Mouse (Mus musculus) liver, postnatal 0 days (tissue): Measurements from ENCODE around the gene Ascc2. TPM values are rescaled to one million over a fixed set of nuclear protein-coding genes. Genes with fewer than 3 reads are reported as not detected.
A peak's percentile ranks its signal among the peaks of the same experiment; 100 is the strongest.

Experiments used
- ATAC-seq: fragments of 200-750 bp; cut with Nextera tagmentation; 2 replicates; pipeline ENCODE4 v1.8.0; 2017; ENCODE audit warnings: mild to moderate bottlenecking, moderate library complexity
- DNase-seq: peaks from one replicate; pipeline ENCODE4 v3.0.0-alpha.2; 2016
- H3K27ac ChIP-seq: fragments of 300-500 bp; sonication (generic); 2 replicates; pipeline ENCODE4 v1.5.1; 2014; ENCODE audit warnings: antibody characterized with exemption, moderate library complexity, mild to moderate bottlenecking, low read depth
- H3K27me3 ChIP-seq: fragments of 300-500 bp; sonication (generic); 2 replicates; pipeline ENCODE4 v1.6.1; 2014; ENCODE audit warnings: low read length, control low read depth, mixed read lengths; ENCODE audit not compliant: insufficient read depth
- H3K36me3 ChIP-seq: fragments of 300-500 bp; sonication (generic); replicated peaks from 2 replicates; pipeline ENCODE4 v1.6.1; 2014; ENCODE audit warnings: mild to moderate bottlenecking, control low read depth, low read length, moderate library complexity, mixed read lengths; ENCODE audit not compliant: insufficient read depth
- H3K4me1 ChIP-seq: fragments of 300-500 bp; sonication (generic); 2 replicates; pipeline ENCODE4 v1.6.1; 2014; ENCODE audit warnings: antibody characterized with exemption, mild to moderate bottlenecking, control low read depth; ENCODE audit not compliant: insufficient read depth
- H3K4me2 ChIP-seq: fragments of 300-500 bp; sonication (generic); 2 replicates; pipeline ENCODE4 v1.6.1; 2014; ENCODE audit warnings: low read depth, mild to moderate bottlenecking, low read length, moderate library complexity, mixed read lengths
- H3K4me3 ChIP-seq: fragments of 300-500 bp; sonication (generic); 2 replicates; pipeline ENCODE4 v1.5.1; 2014; ENCODE audit warnings: low read depth, low read length
- H3K9ac ChIP-seq: fragments of 300-500 bp; sonication (generic); replicated peaks from 2 replicates; pipeline ENCODE4 v1.6.1; 2014; ENCODE audit warnings: mild to moderate bottlenecking, moderate library complexity
- H3K9me3 ChIP-seq: fragments of 300-500 bp; sonication (generic); 2 replicates; pipeline ENCODE4 v1.6.1; 2016; ENCODE audit warnings: mild to moderate bottlenecking, control low read depth, low read length, mixed read lengths
- CTCF ChIP-seq: sonication (generic); IDR thresholded peaks from 2 replicates; pipeline ENCODE4 v1.5.1; 2016; ENCODE audit warnings: antibody characterized with exemption, low read depth
- EP300 ChIP-seq: IDR thresholded peaks from 2 replicates; pipeline ENCODE4 v1.6.1; 2016; ENCODE audit warnings: antibody characterized with exemption, low read depth, mild to moderate bottlenecking
- WGBS: fragments of 180-500 bp; shearing (Covaris S2); extraction: QIAGEN DNeasy Blood & Tissue Kit; methylation state at CpG from one replicate; pipeline ENCODE4 v1.1.7; 2014; ENCODE audit not compliant: insufficient replicate concordance; 5-methylcytosine and 5-hydroxymethylcytosine counted together
- polyA plus RNA-seq: library from polyadenylated mRNA; unstranded; fragments of >200 nt; fragmentation: Nextera tagmentation; extraction: Ambion mirVana; gene quantifications from 2 replicates; pipeline ENCODE4 v1.2.1, GENCODE M21; 2015

Gene Ascc2
- polyA plus RNA-seq, 1 experiment from 2014 or later, result 9.7 TPM

- no peak overlapping the region for H3K4me2 ChIP-seq
- 0 out of 2 replicates have a peak, but pooled peaks cover 4% of the 10 kb centered on the region for H3K4me1 ChIP-seq
- TF ChIP-seq EP300 (no peak), CTCF (no peak)
- WGBS, result 52% methylated on average over 11 of the region's 11 CpGs
- no peak overlapping the region for H3K9ac ChIP-seq
- no peak for DNase-seq
- H3K27me3 ChIP-seq, result no peaks in the 10 kb centered on the region
- H3K36me3 ChIP-seq, result no peaks in the 10 kb centered on the region
- ATAC-seq, result no peak
- H3K9me3 ChIP-seq, result no peaks in the 10 kb centered on the region
- no peak overlapping the region for H3K27ac ChIP-seq
- no peak overlapping the region for H3K4me3 ChIP-seq
These were observed 51.3 kb downstream of the Ascc2 start for GRCm38 (mm10) chr11:4688632-4689380.

- no peaks in the 10 kb centered on the region for H3K27me3 ChIP-seq
- ATAC-seq (no peak), DNase-seq (no peak)
- H3K9ac ChIP-seq, result no peak overlapping the region
- no peaks in the 10 kb centered on the region for H3K36me3 ChIP-seq
- no peaks in the 10 kb centered on the region for H3K9me3 ChIP-seq
- no peak overlapping the region for H3K4me3 ChIP-seq
- 0 out of 2 replicates have a peak, but pooled peaks cover 4% of the 10 kb centered on the region for H3K4me1 ChIP-seq
- 83% methylated on average over 7 of the region's 7 CpGs for WGBS
- H3K4me2 ChIP-seq, result no peak overlapping the region
- H3K27ac ChIP-seq, result no peak overlapping the region
- no peak for TF ChIP-seq CTCF
- no peak for TF ChIP-seq EP300
These were observed 52.8 kb downstream of the Ascc2 start for GRCm38 (mm10) chr11:4690353-4690752.

DNA sequence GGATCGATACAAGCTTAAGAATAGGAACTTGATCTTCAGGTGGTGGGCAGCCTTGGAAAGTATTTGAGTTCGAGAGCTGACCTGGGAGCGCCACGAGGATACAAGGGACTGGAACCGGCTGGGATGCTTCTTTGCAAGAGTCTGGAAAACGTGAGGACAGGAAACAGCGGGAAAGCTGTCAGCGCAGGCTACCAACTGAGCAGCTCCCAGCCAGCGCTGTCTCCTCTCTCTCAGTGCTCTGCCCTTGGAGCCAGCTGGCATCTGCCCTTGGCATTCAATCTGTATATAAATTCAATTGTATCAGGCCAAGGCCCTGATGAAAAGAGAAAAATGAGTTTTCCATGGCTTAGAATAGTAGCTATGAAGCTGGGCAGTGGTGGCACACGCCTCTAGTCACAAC is 53.7 kb downstream of the Ascc2 start:
- no peak overlapping the region for H3K4me2 ChIP-seq
- H3K4me3 ChIP-seq, result no peak overlapping the region
- DNase-seq, result no peak

GRCm38 (mm10) chr11:4692162-4692561 is 54.6 kb downstream of the Ascc2 start:
- H3K4me3 ChIP-seq, result no peak overlapping the region
- no peak overlapping the region for H3K9ac ChIP-seq
- ATAC-seq (no peak), DNase-seq (no peak)
- H3K27ac ChIP-seq, result no peak overlapping the region
- H3K4me1 ChIP-seq, result 0 out of 2 replicates have a peak, but pooled peaks cover 4% of the 10 kb centered on the region
- TF ChIP-seq EP300 (no peak), CTCF (no peak)
- no peak overlapping the region for H3K4me2 ChIP-seq
- H3K27me3 ChIP-seq, result no peaks in the 10 kb centered on the region
- WGBS, result 75% methylated on average over 11 of the region's 11 CpGs
- H3K36me3 ChIP-seq, result no peaks in the 10 kb centered on the region
- no peaks in the 10 kb centered on the region for H3K9me3 ChIP-seq

More for the DNA sequence above, 53.7 kb downstream of the Ascc2 start:
- H3K36me3 ChIP-seq, result no peaks in the 10 kb centered on the region
- no peak for TF ChIP-seq CTCF
- no peak for TF ChIP-seq EP300
- no peak overlapping the region for H3K9ac ChIP-seq
- WGBS, result 64% methylated on average over 10 of the region's 10 CpGs
- H3K27ac ChIP-seq, result no peak overlapping the region
- H3K9me3 ChIP-seq, result no peaks in the 10 kb centered on the region
- ATAC-seq, result no peak
- no peaks in the 10 kb centered on the region for H3K27me3 ChIP-seq
- H3K4me1 ChIP-seq, result 0 out of 2 replicates have a peak, but pooled peaks cover 4% of the 10 kb centered on the region

- DNase-seq, result peak; percentile 76
- Histone ChIP-seq H3K4me3 (no peak overlapping the region), H3K4me2 (no peak overlapping the region), H3K4me1 (peaks cover 6% of the 10 kb centered on the region; the same call in 1 of the 2 replicates), H3K27ac (no peak overlapping the region), H3K36me3 (peaks cover 11% of the 10 kb centered on the region), H3K9ac (no peak overlapping the region), H3K27me3 (no peaks in the 10 kb centered on the region), H3K9me3 (no peaks in the 10 kb centered on the region)
- 31% methylated on average over 7 of the region's 7 CpGs for WGBS
- ATAC-seq, result peak; percentile 78
- no peak for TF ChIP-seq EP300
- peak; percentile 63 for TF ChIP-seq CTCF
These were observed 59.8 kb downstream of the Ascc2 start for GRCm38 (mm10) chr11:4697043-4697983.

DNA sequence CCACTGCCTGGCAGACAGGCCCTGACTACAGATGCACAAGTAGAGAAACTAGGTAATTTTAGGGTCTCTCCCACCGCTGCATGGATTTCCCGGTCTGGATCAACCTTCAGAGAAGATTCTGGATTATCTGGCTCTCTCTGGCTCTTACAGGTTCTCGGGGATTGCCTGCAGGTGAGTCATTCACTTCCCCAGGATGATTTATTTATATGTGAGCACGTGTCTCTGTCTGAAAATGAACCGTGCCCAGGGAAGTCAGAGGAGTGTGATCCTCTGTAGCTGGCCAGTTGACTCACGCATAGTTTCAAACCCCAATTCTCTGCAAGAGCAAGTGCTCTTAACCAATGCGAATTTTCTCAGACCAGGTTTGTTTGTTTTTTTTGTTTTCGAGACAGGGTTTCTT is 63.2 kb downstream of the Ascc2 start:
- Histone ChIP-seq H3K4me2 (no peak overlapping the region), H3K27ac (no peak overlapping the region), H3K36me3 (peaks cover 11% of the 10 kb centered on the region), H3K9ac (no peak overlapping the region), H3K27me3 (no peaks in the 10 kb centered on the region), H3K9me3 (no peaks in the 10 kb centered on the region), H3K4me1 (peaks cover 22% of the 10 kb centered on the region), H3K4me3 (no peak overlapping the region)
- 79% methylated on average over 8 of the region's 8 CpGs for WGBS
- DNase-seq, result no peak
- ATAC-seq, result no peak
- TF ChIP-seq EP300 (no peak), CTCF (no peak)
